Mouse (Mus musculus) stomach, embryonic 16.5 days (tissue): ENCODE data around the gene Cttn. TPM values are rescaled to one million over a fixed set of nuclear protein-coding genes. Genes with fewer than 3 reads are reported as not detected.

ENCODE experiments used
- ATAC-seq: fragments of 200-750 bp; cut with Nextera tagmentation; 2 replicates; pipeline ENCODE4 v1.8.0; 2017; ENCODE audit warnings: moderate number of reproducible peaks, moderate TSS enrichment; ENCODE audit not compliant: insufficient read depth, low FRiP score
- H3K27ac ChIP-seq: fragments of 300-500 bp; sonication (generic); 2 replicates; pipeline ENCODE4 v1.5.1; 2014; ENCODE audit warnings: low read length
- H3K27me3 ChIP-seq: fragments of 300-500 bp; sonication (generic); 2 replicates; pipeline ENCODE4 v1.6.1; 2014; ENCODE audit warnings: low read length, control low read depth, mixed read lengths; ENCODE audit not compliant: control insufficient read depth, insufficient read depth
- H3K36me3 ChIP-seq: fragments of 300-500 bp; sonication (generic); 2 replicates; pipeline ENCODE4 v1.6.1; 2014; ENCODE audit warnings: low read length; ENCODE audit not compliant: control insufficient read depth, insufficient read depth
- H3K4me1 ChIP-seq: fragments of 300-500 bp; sonication (generic); 2 replicates; pipeline ENCODE4 v1.6.1; 2014; ENCODE audit warnings: low read length, control low read depth, mixed read lengths; ENCODE audit not compliant: control insufficient read depth, insufficient read depth
- H3K4me2 ChIP-seq: fragments of 300-500 bp; sonication (generic); 2 replicates; pipeline ENCODE4 v1.6.1; 2014; ENCODE audit warnings: low read depth, low read length, mixed read lengths
- H3K4me3 ChIP-seq: fragments of 300-500 bp; sonication (generic); replicated peaks from 2 replicates; pipeline ENCODE4 v1.5.1; 2014; ENCODE audit warnings: mild to moderate bottlenecking, low read length
- H3K9ac ChIP-seq: fragments of 300-500 bp; sonication (generic); 2 replicates; pipeline ENCODE4 v1.6.1; 2014; ENCODE audit warnings: low read length
- H3K9me3 ChIP-seq: fragments of 300-500 bp; sonication (generic); replicated peaks from 2 replicates; pipeline ENCODE4 v1.6.1; 2016; ENCODE audit warnings: low read length, control low read depth; ENCODE audit not compliant: control insufficient read depth
- WGBS: fragments of 180-500 bp; shearing (Covaris S2); extraction: QIAGEN DNeasy Blood & Tissue Kit; methylation state at CpG from one replicate; pipeline ENCODE4 v1.1.7; 2014; 5-methylcytosine and 5-hydroxymethylcytosine counted together
- polyA plus RNA-seq: library from polyadenylated mRNA; unstranded; fragments of >200 nt; fragmentation: Nextera tagmentation; extraction: Ambion mirVana; gene quantifications from 2 replicates; pipeline ENCODE4 v1.2.1, GENCODE M21; 2015

Cttn gene
- polyA plus RNA-seq, 1 experiment from 2014 or later, result 184 TPM

DNA sequence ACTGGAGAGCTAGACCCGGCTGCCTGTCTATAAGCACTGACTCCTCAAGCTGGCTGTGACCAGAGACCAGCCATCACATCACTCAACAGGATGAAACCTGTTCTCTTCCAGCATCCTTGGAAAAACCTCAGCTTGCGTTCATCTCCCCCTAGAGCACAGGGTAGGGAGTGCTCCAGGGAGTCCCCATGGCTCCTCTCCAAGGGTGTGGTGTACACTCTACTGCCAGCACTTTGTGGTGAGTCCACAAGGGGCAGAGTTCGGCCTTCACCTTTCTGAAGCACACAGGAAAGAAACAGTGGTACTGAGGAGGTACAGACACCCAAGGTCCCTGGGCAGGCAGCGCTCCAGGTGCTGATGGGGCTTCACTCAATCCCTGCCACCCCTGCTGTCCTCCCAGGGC is 55.0 kb downstream of the Cttn start:
- no peak overlapping the region for H3K4me2 ChIP-seq
- H3K4me1 ChIP-seq, result peaks cover 21% of the 10 kb centered on the region
- WGBS, result 68% methylated on average over 4 of the region's 4 CpGs
- H3K27me3 ChIP-seq, result no peaks in the 10 kb centered on the region
- no peak overlapping the region for H3K27ac ChIP-seq
- H3K9ac ChIP-seq, result no peak overlapping the region
- ATAC-seq, result 0 out of 2 replicates have a peak, but pooled peaks have one; percentile 12
- H3K9me3 ChIP-seq, result no peaks in the 10 kb centered on the region
- no peaks in the 10 kb centered on the region for H3K36me3 ChIP-seq
- no peak overlapping the region for H3K4me3 ChIP-seq

DNA sequence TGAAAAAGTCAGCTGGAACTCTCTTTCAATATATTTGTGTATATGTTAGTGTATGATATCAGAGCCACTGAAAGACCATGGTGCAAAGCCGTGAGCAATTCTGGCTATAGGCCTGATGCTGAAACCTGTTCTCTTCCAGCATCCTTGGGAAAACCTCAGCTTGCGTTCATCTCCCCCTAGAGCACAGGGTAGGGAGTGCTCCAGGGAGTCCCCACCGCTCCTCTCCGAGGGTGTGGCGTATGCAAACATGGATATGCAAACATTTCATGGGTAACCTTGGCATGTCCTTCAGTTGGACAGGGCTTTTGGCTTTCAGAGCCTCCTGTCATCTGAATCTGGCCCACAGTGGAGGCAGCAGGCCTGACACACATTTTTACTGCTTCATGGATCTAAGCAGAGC is 56.2 kb downstream of the Cttn start:
- Histone ChIP-seq H3K4me3 (no peak overlapping the region), H3K9ac (no peak overlapping the region), H3K27ac (no peak overlapping the region), H3K9me3 (no peaks in the 10 kb centered on the region), H3K4me1 (peaks cover 21% of the 10 kb centered on the region), H3K4me2 (no peak overlapping the region), H3K36me3 (no peaks in the 10 kb centered on the region), H3K27me3 (no peaks in the 10 kb centered on the region)
- ATAC-seq, result peak; percentile 27; the same call in 1 of the 2 replicates
- WGBS, result 59% methylated on average over 5 of the region's 5 CpGs

DNA sequence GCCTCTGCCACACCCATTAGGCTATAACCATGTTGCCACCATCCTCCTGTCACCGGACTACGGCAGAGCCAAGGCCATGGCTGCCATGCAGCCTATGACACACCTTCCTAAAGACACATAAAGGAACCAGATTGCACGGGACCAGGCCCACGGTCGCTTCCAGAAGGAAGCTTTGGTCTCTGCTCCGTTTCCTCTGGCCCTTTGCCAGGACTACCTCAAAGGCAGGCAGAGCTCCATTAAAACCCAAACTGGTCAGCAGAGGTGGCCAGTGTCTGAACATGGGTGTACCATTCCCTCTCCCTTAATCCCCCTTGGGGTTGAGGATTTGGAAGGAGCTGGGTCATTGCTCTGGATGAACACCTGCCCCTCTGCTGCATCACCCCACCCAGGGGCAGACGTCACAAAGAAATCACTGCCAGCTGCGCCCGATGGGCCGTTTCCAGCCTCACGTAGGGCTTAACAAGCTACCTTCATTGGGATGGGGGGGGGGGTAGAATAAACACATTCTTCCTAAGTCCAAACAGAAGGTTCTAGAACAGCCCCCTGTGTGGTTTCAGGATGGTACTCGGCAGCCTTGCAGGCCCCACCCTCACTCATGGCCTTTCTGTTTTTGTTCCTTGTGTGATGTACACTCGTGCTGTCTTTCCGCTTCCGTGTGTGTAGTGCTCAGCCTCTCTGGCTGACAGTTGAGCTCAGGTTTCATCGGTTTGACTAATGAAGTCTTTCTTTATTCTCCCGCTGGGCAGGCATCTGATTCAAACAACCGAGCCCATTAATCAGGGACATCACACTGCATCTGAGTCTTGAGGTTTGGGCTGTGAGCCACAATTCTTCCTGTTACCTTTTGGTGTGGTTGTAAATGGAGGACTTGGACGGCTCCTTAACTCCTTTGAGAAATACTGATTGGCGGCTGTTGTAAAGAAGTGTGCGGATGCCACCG is 58.6 kb downstream of the Cttn start:
- H3K4me2 ChIP-seq, result no peak overlapping the region
- H3K9ac ChIP-seq, result no peak overlapping the region
- 37% methylated on average over 22 of the region's 22 CpGs for WGBS
- no peaks in the 10 kb centered on the region for H3K36me3 ChIP-seq
- H3K27me3 ChIP-seq, result no peaks in the 10 kb centered on the region
- peaks cover 12% of the 10 kb centered on the region; the same call in 1 of the 2 replicates for H3K4me1 ChIP-seq
- peak overlapping the region; percentile 10; the same call in 1 of the 2 replicates for H3K27ac ChIP-seq
- no peak for ATAC-seq
- H3K9me3 ChIP-seq, result no peaks in the 10 kb centered on the region
- H3K4me3 ChIP-seq, result no peak overlapping the region

DNA sequence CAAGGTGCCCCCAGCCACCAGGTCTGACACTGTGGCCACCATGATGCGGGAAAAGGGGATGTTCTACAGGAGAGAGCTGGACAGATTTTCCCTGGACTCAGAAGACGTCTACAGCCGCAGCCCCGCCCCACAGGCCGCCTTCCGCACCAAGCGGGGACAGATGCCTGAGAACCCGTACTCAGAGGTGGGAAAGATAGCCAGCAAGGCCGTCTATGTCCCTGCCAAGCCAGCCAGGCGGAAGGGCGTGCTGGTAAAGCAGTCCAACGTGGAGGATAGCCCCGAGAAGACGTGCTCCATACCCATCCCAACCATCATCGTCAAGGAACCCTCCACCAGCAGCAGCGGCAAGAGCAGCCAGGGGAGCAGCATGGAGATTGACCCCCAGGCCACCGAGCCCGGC is 61.1 kb downstream of the Cttn start:
- no peak overlapping the region for H3K4me3 ChIP-seq
- ATAC-seq, result no peak
- peaks cover 7% of the 10 kb centered on the region; the same call in 1 of the 2 replicates for H3K4me1 ChIP-seq
- H3K9me3 ChIP-seq, result no peaks in the 10 kb centered on the region
- WGBS, result 77% methylated on average over 18 of the region's 18 CpGs
- H3K4me2 ChIP-seq, result no peak overlapping the region
- H3K27ac ChIP-seq, result no peak overlapping the region
- H3K36me3 ChIP-seq, result no peaks in the 10 kb centered on the region
- H3K9ac ChIP-seq, result no peak overlapping the region
- no peaks in the 10 kb centered on the region for H3K27me3 ChIP-seq

DNA sequence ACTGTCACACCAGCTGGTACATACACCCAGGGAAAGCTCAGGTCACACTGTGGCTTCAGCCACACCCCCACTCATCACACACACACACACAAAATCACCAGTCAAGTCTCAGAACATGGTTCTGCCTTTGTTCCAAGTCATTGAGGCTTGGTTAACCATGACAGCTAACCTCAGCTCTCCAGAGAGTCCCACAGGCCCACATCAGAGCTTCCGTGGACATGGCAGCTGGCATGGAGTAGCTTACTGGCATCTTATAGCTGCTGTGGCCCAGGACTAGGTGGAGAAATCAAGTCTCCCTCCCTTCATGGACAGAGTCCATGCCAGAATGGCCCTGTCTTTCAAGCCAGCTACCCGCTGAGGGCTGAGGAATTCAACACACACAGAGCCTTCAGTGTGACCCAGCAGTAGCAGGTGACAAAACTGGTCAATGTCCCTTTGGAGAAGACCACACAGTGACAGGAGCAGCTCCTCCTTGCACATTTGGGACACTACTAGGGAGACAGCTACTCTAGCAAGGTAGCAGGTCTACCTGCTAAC is 62.3 kb downstream of the Cttn start:
- Histone ChIP-seq H3K27me3 (no peaks in the 10 kb centered on the region), H3K9me3 (no peaks in the 10 kb centered on the region), H3K9ac (no peak overlapping the region), H3K4me2 (no peak overlapping the region), H3K4me3 (no peak overlapping the region), H3K4me1 (0 out of 2 replicates have a peak, but pooled peaks cover 6% of the 10 kb centered on the region), H3K27ac (no peak overlapping the region), H3K36me3 (no peaks in the 10 kb centered on the region)
- ATAC-seq, result no peak
- WGBS, result 90% methylated on average over 2 of the region's 2 CpGs

DNA sequence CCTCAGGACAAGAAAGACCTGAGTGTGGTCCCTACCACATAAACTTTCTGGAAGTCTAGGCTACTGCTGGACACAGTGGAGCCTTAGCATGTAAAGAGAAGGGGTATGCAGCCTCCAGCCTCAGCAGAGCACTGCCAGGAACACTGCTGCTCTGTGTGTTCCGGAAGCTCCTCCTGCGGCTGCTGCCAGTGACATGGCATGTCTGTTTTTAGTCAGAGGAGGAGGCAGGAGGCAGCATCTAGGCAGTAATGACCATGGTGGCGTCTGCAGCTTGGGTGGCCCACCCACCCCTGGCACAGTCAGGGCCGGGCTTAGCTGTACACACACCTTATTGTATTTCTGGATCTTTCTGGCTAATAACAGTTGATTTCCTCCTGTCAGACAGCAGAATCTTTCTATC is 63.1 kb downstream of the Cttn start:
- H3K4me3 ChIP-seq, result no peak overlapping the region
- no peak for ATAC-seq
- H3K27ac ChIP-seq, result no peak overlapping the region
- H3K36me3 ChIP-seq, result no peaks in the 10 kb centered on the region
- H3K4me1 ChIP-seq, result 0 out of 2 replicates have a peak, but pooled peaks cover 6% of the 10 kb centered on the region
- 41% methylated on average over 4 of the region's 4 CpGs for WGBS
- H3K9ac ChIP-seq, result no peak overlapping the region
- no peaks in the 10 kb centered on the region for H3K27me3 ChIP-seq
- H3K9me3 ChIP-seq, result no peaks in the 10 kb centered on the region
- H3K4me2 ChIP-seq, result no peak overlapping the region

DNA sequence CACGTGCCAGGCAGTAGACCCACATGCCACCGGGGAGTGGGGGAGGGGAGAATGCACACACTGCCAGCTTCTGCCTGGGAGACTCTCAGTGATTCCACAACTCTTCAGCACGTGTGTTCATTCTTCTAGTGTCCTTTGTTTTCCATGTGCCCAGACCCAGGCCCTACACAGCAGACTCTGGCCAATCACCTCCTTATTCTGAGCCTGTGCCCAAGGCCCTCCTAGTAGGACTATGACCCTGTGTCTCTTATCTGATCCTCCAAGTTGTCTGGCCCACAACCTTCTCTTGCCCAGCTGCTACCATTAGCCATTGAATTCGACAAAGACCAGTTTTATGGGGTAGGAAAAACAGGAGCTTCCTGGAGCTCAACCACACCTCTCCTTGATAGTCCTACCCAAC is 68.3 kb downstream of the Cttn start:
- H3K4me3 ChIP-seq, result no peak overlapping the region
- H3K4me2 ChIP-seq, result no peak overlapping the region
- no peak for ATAC-seq
- no peak overlapping the region for H3K27ac ChIP-seq
- H3K9ac ChIP-seq, result no peak overlapping the region
- no peaks in the 10 kb centered on the region for H3K36me3 ChIP-seq
- H3K9me3 ChIP-seq, result no peaks in the 10 kb centered on the region
- no peaks in the 10 kb centered on the region for H3K4me1 ChIP-seq
- H3K27me3 ChIP-seq, result no peaks in the 10 kb centered on the region
- 74% methylated on average over 4 of the region's 4 CpGs for WGBS

DNA sequence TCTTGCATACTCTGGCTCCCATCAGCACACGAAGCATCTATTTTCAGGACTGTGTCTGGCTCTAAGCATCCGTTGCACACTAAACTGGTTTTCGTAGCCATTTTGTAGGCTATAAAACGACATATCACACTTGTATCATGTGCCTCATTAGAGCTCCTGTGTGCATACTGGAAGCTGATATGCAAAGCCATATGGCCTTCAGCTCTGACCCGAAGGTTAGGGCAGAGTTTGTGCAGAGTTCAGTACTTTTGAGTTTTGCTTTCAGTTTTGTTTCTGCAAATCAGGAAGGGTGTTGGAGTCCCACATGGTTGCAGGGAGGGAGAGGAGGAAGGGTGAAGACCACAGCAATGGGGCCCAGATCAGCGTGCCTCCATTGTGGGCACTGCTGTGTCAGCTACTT is 79.1 kb downstream of the Cttn start:
- Histone ChIP-seq H3K9ac (no peak overlapping the region), H3K27me3 (no peaks in the 10 kb centered on the region), H3K36me3 (no peaks in the 10 kb centered on the region), H3K4me3 (no peak overlapping the region), H3K9me3 (no peaks in the 10 kb centered on the region), H3K27ac (no peak overlapping the region), H3K4me1 (no peaks in the 10 kb centered on the region), H3K4me2 (no peak overlapping the region)
- 78% methylated on average over 6 of the region's 6 CpGs for WGBS
- ATAC-seq, result no peak

DNA sequence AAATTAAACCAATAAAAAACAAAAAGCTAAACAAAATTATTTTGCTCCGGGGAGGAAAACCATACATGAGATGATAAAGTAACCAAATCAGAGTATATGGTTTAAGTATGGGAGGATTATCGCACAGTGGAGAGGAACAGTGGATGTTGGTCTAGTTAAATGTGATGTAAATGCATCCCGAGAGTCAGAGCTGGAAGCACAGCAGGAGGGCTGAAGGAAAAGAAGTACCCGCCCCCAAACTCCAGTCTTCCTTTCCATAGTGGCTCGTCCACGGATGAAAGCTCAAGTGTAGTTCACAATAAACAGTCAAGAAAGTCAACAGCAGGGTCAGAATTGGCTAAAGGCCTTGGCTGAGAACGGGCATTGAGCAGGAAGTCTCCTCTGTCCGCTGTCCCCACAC is 80.1 kb downstream of the Cttn start:
- 66% methylated on average over 8 of the region's 8 CpGs for WGBS
- no peak for ATAC-seq
- Histone ChIP-seq H3K9me3 (no peaks in the 10 kb centered on the region), H3K9ac (no peak overlapping the region), H3K27ac (no peak overlapping the region), H3K27me3 (no peaks in the 10 kb centered on the region), H3K4me3 (no peak overlapping the region), H3K36me3 (no peaks in the 10 kb centered on the region), H3K4me2 (no peak overlapping the region), H3K4me1 (no peaks in the 10 kb centered on the region)
